Mouse (Mus musculus): ENCODE results near the gene Lrrc40. TPM values are rescaled to one million over a fixed set of nuclear protein-coding genes. Genes with fewer than 3 reads are reported as not detected.
"Not testable (repeated sequence)": the region's sequence is repeated elsewhere in the genome, so short reads cannot be mapped to it uniquely, and the experiment has no call there.

Lrrc40 gene
- total RNA-seq, 4 experiments from 2014 or later, result 33.5 to 47.2 (median 41.3) TPM

GRCm38 (mm10) chr3:158091601-158092000, 55.1 kb downstream of the Lrrc40 start:
- no peak for DNase-seq

GRCm38 (mm10) chr3:158093919-158094318, 57.5 kb downstream of the Lrrc40 start:
- DNase-seq, result no peak

GRCm38 (mm10) chr3:158102043-158102442, 65.6 kb downstream of the Lrrc40 start:
- DNase-seq, result not testable (repeated sequence)

- DNase-seq, result not testable (repeated sequence)
Observed at GRCm38 (mm10) chr3:158102530-158102929, 66.1 kb downstream of the Lrrc40 start.

GRCm38 (mm10) chr3:158103467-158103866, 67.0 kb downstream of the Lrrc40 start:
- no peak for DNase-seq

- no peak for DNase-seq
Observed at GRCm38 (mm10) chr3:158105260-158105659, 68.8 kb downstream of the Lrrc40 start.

Other genes starting within 250 kb of the Lrrc40 start
- gene Cth, start 111.6 kb upstream of the Lrrc40 start, total RNA-seq (2022), result 10 to 100 TPM; 18.2 to 33.6 (median 19.2) TPM
- 10 to 100 TPM; 67.8 to 89.5 (median 86.9) TPM for gene Ankrd13c, start 89.4 kb upstream of the Lrrc40 start, total RNA-seq (2022)
- 100 to 1,000 TPM; 105 to 280 (median 186) TPM for gene Srsf11, start within 50 bp of the Lrrc40 start, total RNA-seq (2022)

All from adrenal gland, adult 8-10 months (tissue).